Mouse (Mus musculus): Measurements from ENCODE around the gene Nudt21. TPM values are rescaled to one million over a fixed set of nuclear protein-coding genes. Genes with fewer than 3 reads are reported as not detected.

The Nudt21 gene
- polyA plus RNA-seq, 1 experiment = 118 TPM

DNA sequence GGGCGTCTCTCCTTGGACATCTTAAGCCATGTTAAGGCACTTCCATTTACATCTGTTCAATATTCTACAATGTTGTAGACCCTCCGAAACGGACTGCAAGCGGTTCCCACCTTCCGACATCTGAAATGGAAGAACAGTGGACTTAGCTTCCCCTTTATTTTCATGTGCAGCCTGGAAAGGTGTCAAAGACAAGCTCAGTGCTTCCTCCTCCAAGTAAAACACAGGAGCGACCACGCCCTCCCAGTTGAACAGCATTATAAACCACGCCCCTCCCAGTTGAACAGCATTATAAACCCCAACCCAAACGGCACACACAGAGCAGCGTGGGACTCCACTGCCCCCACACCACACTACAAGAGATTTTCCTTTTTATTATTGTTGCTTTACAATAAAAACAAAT lies 65.4 kb downstream of the Nudt21 start:
- 89% methylated on average over 10 of the region's 10 CpGs for WGBS
- no peak for TF ChIP-seq CTCF (IDR thresholded peaks at IDR 0.05; ENCODE audit: control insufficient read depth, insufficient read depth, low read length)
- TF ChIP-seq POLR2A (IDR thresholded peaks at IDR 0.05; ENCODE audit: borderline replicate concordance, control insufficient read depth, low read depth, low read length) = no peak
- H3K4me1 ChIP-seq (ENCODE audit: control insufficient read depth, insufficient read depth, low read length) = no peaks in the 10 kb centered on the region
- H3K4me3 ChIP-seq (replicated peaks; ENCODE audit: control insufficient read depth, low read depth, low read length) = no peak overlapping the region
- no peak overlapping the region for H3K27ac ChIP-seq (ENCODE audit: control insufficient read depth, insufficient read depth, low read depth, low read length, poor library complexity)

DNA sequence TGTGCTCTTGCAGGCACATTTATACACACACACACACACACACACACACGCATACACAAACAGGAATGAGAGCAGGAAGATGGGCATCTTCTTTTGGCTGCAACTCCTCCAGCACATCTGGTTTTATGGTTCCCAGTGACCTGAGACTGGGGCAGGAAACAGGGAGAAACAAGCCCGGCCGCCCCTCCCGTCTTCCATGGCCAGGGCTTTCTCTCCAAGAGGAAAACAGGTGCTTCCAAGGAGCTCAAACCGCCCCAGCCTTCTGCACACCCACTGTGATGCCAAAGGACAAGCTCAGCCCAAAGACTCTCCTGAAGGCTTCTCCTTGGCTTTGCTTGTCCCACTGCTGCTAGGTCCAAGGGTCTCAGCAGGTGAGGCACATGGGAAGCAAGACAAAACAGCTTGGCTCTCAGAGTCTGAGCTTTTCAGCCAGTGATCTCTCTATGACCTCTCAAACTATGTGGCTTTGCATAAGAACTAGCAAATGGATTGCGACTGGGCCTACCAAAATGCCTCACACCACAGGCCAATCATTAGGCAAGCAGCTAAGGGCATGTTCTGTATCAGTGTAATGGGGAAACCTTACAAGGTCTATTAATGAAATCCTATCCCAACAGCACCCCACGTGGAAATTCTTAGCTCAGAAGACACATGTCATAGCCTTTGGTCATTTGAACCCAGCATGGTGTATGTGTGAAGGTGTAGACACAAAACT lies 67.0 kb downstream of the Nudt21 start:
- Histone ChIP-seq H3K4me1 (ENCODE audit: control insufficient read depth, insufficient read depth, low read length) (no peaks in the 10 kb centered on the region), H3K27ac (ENCODE audit: control insufficient read depth, insufficient read depth, low read depth, low read length, poor library complexity) (no peak overlapping the region), H3K4me3 (replicated peaks; ENCODE audit: control insufficient read depth, low read depth, low read length) (no peak overlapping the region)
- no peak for TF ChIP-seq CTCF (IDR thresholded peaks at IDR 0.05; ENCODE audit: control insufficient read depth, insufficient read depth, low read length)
- no peak for TF ChIP-seq POLR2A (IDR thresholded peaks at IDR 0.05; ENCODE audit: borderline replicate concordance, control insufficient read depth, low read depth, low read length)
- 80% methylated on average over 7 of the region's 7 CpGs for WGBS

DNA sequence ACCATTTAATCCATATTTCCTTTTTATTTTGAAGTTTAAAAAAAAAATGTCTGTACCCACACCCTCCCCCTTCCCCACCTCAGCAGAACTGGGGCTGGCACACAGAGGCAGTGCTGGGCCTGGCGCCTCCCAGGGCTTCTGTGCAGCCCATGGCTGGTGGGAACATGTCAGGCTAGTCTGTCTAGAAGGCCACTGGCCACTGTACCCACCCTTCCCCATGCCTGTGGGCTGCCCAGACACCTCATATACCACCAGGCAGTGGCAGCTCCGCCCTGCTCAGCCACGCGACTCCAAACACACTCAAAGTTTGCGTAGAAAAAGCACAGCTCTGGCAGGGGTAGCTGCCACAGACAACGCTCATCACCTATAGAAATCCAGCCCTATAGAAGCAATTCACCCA lies 68.5 kb downstream of the Nudt21 start:
- Histone ChIP-seq H3K4me1 (ENCODE audit: control insufficient read depth, insufficient read depth, low read length) (no peaks in the 10 kb centered on the region), H3K4me3 (replicated peaks; ENCODE audit: control insufficient read depth, low read depth, low read length) (no peak overlapping the region), H3K27ac (ENCODE audit: control insufficient read depth, insufficient read depth, low read depth, low read length, poor library complexity) (no peak overlapping the region)
- 86% methylated on average over 6 of the region's 6 CpGs for WGBS
- TF ChIP-seq CTCF (IDR thresholded peaks at IDR 0.05; ENCODE audit: control insufficient read depth, insufficient read depth, low read length) (no peak), POLR2A (IDR thresholded peaks at IDR 0.05; ENCODE audit: borderline replicate concordance, control insufficient read depth, low read depth, low read length) (no peak)

Other genes starting within 250 kb of the Nudt21 start
- gene Gnao1, start 227.1 kb downstream of the Nudt21 start, polyA plus RNA-seq (2011; ENCODE audit: insufficient read depth, insufficient read length, low replicate concordance, missing spikeins) = 2.7 and 4.1 TPM in 2 replicates
- gene Amfr, start 24.2 kb downstream of the Nudt21 start, polyA plus RNA-seq (2011; ENCODE audit: insufficient read depth, insufficient read length, low replicate concordance, missing spikeins) = 27.3 and 50.3 TPM in 2 replicates
- 1.1 and 3.1 TPM in 2 replicates for gene Ogfod1, start 167 bp upstream of the Nudt21 start, polyA plus RNA-seq (2011; ENCODE audit: insufficient read depth, insufficient read length, low replicate concordance, missing spikeins)
- gene Bbs2, start 61.9 kb upstream of the Nudt21 start, polyA plus RNA-seq (2011; ENCODE audit: insufficient read depth, insufficient read length, low replicate concordance, missing spikeins) = 1.4 and 20.3 TPM in 2 replicates
- not detected in 2 replicates for gene Mt4, start 100.2 kb upstream of the Nudt21 start, polyA plus RNA-seq (2011; ENCODE audit: insufficient read depth, insufficient read length, low replicate concordance, missing spikeins)
- 3.0 TPM in 1 of 2 replicates, not detected in the other for gene Mt3, start 115.6 kb upstream of the Nudt21 start, polyA plus RNA-seq (2011; ENCODE audit: insufficient read depth, insufficient read length, low replicate concordance, missing spikeins)
- 102 and 809 TPM in 2 replicates for gene Mt2, start 135.6 kb upstream of the Nudt21 start, polyA plus RNA-seq (2011; ENCODE audit: insufficient read depth, insufficient read length, low replicate concordance, missing spikeins)
- 188 and 700 TPM in 2 replicates for gene Mt1, start 142.1 kb upstream of the Nudt21 start, polyA plus RNA-seq (2011; ENCODE audit: insufficient read depth, insufficient read length, low replicate concordance, missing spikeins)
- gene Nup93, start 177.5 kb upstream of the Nudt21 start, polyA plus RNA-seq (2011; ENCODE audit: insufficient read depth, insufficient read length, low replicate concordance, missing spikeins) = 19.5 and 21.3 TPM in 2 replicates